Mouse (Mus musculus) adrenal gland, postnatal 36 days (tissue): Measurements from ENCODE around the gene Frmd4b. TPM values are rescaled to one million over a fixed set of nuclear protein-coding genes. Genes with fewer than 3 reads are reported as not detected.
A peak's percentile ranks its signal among the peaks of the same experiment; 100 is the strongest.
"Not testable (repeated sequence)": the region's sequence is repeated elsewhere in the genome, so short reads cannot be mapped to it uniquely, and the experiment has no call there.

Experiments used
- DNase-seq, 2 experiments: peaks; one replicate each; pipeline ENCODE4 v3.0.0; 2021; ENCODE audit warnings: mixed read lengths in 1 of 2
- total RNA-seq, 2 experiments: library from RNA; stranded (reverse); gene quantifications; 2 replicates each; pipeline ENCODE4 v1.2.3; 2021

Frmd4b gene
- total RNA-seq, 2 experiments from 2014 or later, result 18.3 to 22.1 TPM

DNA sequence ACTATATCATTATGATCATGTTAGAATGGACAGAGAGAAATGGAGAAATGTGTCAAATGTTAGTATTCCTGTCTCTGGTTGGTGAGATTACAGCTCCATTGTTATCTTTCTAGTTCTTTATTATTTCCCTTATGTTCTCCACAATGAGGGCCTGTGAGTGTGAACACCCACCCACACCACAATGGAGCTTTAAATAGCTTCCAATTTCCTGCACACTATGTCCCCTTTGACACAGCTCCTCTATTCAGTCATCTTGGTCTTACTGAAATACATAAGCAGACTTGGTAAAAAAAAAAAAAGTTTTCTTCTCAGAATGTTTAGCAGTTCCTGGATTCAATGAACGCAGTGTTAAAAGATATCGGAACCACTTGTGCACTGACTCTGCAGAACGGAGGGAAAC, 326.7 kb downstream of the Frmd4b start:
- no peak for DNase-seq

DNA sequence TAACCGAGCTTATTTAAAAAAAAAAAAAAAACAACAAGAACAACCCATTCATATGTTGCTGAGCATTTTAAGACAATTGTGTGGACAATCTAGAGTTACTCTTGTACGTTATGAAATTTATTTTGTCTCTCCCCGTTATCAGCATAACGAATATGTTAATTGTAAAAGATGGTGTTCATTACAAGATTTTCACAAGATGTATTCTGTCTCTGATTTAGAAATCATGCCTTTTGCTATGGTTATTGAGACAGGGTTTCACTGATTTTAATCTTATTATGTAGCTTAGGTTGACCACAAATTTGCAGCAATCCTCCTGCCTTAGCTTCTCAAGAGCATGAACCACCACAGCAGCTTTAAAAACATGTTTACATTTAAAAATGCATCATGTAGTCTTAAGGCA, 327.5 kb downstream of the Frmd4b start:
- no peak for DNase-seq

- DNase-seq, result no peak
Measured at GRCm38 (mm10) chr6:97289316-97289820, 328.0 kb downstream of the Frmd4b start.

DNA sequence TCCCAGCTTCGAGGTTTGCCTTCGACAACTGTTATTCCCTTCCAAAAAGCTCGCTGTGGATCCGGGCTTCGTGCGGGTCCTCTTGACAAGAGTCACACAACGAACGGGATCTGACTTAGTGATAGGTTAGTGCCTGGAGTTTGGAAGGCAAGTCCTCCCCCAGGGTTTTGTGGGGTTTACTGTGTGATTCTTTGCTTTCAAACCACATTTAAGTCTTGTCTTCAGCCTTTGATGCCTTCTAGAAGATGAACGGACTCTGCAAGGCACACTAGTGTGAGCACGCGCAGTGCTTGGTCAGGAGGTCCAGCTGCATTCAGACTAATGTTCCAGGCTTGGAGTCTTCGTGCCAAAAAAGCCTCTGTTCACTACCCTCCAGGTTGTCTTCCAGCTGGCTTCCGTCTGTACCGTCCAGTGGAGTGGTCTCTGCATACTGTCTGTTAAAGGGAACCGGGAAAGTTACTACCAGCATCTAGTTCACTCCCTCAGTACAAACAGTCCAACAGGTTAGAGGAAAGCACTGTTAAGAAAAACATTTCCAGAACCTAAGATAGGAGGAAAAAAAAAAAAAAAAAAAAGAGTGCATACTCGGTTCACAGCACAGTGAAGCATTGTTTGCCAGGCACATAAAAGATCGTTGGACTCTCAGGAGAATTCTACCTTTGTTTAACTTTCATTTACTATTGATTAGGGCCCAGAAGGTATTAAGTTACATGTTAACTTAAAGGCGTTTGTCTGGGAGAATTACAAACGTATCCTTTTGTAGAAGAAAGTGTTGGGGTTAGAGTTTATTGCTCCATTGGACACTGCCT, 329.1 kb downstream of the Frmd4b start:
- no peak for DNase-seq

DNA sequence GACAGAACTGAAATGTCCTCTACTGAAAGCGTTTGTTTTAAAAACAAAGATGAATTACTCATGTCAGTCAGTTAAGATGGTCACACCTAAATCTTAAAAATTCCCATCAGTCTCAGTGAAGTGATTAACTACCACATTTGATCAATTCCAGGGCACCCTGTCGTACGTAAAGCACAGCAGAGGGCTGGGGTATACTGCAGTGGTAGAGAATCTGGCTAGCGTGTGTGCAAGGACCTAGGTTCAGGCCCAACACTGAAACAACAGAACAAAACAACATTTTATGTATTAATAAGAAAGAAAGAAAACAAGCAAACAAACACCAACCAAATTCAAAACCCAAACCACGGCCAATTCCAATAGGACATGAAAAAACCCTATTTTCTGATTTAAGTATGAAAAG, 331.0 kb downstream of the Frmd4b start:
- no peak for DNase-seq

DNA sequence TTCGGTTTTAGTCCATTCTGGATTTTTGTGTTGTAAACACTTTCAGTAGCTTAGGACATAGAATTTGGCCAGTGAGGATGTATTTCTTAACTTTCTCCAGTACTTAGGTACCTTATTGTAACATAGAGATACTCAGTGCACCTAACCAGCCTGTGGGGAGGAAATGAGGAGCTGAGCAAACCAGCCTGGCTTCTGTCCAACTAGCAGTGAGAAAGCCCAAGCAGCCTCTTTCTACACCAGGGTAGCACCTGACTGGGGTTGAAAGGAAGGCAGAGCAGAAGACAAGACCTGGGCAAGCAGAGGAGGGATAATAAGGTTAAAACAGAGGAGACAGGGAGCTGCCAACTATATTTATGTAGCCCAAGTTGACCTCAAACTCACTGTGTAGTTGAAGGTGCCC, 333.7 kb downstream of the Frmd4b start:
- DNase-seq, result no peak

DNA sequence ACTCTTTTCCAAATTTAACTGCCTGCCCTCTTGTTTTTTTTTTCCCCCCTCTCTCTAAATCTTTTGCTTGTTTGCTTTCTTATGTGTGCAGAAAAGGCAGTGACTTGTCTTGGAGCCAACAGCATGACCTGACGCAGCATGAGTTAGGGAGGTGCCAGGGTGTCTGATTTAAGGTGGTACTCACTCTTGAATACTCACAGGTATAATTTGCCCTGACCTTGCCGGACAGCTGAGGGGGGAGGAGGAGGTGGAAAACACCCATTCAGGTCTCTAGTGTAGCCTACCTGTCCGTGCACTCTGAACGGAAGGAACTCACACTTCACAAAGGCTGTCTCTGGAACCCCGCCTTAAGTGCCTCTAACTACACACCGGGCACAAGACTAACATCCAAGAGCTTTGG, 338.5 kb downstream of the Frmd4b start:
- no peak for DNase-seq

DNA sequence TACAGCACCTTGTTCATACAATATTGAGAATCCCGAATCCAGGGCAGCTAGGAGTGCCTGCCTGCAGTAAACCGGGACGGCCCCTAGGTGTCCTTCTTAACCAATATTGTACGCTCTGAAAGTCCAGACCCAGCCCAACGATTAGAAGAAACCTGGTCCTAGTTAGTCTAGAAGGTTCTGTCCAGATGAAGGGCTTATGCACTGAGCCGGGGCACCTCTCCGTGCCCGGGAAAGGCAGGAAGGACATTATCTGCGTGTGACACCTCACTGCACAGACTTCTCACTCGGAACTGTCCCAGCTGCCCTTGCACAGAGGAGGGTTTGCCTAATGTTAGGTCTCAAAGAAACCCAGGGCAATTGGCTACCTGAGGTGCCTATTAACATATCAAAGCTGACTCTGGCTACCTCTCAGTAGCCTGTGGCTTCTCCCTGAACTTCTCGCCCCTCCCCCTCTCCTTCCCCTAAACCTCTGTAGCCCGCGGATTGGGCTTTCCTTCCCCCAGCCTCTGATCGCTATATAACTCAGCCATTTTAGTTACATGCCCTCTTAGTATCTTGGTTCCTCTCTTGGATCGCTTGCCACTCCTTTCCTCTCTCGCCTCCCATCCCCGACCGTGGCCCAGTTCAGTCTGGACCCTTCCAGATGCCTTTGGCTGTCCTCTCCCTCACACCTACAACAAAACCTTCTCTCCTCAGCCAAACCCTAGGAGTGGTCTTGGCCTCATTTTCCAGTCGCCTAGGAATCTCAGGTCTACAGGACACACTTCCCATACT, 339.1 kb downstream of the Frmd4b start:
- peak; percentile 74 to 84 for DNase-seq

DNA sequence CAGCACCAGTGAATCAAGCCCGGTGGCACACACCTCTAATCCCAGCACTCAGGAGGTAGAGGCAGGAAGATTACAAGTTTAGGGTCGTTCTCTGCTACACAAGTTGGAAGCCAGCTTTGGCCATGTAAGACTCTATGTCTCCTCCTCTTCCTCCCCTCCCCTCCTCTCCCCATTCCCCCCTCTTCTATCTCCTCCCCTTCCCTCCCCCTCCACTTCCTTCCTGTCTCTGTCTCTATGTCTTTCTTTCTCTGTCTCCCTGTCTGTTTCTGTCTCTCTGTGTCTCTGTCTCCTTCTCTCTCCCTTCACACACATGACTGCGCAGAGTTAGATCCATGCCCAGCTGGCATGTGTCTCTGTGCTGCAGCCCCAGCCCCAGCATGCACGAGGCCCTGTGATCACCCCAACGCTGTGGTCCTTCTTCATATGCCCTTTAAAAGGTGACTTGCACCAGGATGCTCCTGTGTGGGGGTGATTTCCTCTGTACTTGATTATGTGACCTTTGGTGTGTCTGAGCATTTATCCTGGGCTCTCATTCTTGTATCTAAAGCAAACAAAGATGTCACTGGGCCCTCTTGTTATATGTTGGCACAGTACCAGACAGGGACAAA, 340.3 kb downstream of the Frmd4b start:
- no peak for DNase-seq

- peak; percentile 11 to 43 for DNase-seq
Measured at GRCm38 (mm10) chr6:97276366-97276765, 341.0 kb downstream of the Frmd4b start.

DNA sequence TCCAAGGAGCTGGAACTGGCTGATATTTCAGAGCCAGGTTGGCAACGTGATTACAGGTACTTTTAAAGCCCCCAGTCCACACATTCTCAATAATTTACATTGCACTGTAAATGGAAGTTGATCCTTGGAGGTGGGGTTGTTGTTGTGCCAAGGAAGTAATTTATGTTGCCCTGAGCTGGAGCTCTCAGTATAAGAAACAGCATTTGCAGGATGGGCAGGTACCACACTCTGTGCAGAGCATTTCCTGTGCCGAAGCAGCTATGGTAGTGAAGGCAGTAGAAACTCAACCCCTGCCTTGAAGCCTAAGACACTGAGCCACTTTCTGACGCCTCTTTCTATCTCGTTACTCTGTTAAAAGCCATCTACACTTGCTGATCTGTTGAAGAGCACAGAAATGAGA, 341.6 kb downstream of the Frmd4b start:
- DNase-seq, result no peak

DNA sequence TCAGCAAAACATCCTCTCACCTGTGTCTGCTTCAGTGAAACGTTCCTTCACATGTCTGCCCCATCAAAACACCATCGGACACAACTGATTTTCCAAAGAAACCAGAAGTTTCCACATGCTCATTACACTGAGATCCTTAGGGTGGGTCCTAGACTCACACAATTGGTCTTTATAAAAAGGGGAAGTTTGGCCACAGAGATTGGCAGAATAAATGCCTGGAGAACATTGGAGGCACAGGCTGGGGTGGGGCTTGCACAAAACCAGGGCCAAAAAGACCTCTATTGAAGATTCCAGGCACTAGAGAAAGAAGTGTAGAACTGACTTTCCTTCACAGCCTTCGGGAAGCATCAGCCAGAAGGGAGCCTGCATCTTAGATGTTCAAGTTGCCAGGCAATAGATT, 343.6 kb downstream of the Frmd4b start:
- no peak for DNase-seq

DNA sequence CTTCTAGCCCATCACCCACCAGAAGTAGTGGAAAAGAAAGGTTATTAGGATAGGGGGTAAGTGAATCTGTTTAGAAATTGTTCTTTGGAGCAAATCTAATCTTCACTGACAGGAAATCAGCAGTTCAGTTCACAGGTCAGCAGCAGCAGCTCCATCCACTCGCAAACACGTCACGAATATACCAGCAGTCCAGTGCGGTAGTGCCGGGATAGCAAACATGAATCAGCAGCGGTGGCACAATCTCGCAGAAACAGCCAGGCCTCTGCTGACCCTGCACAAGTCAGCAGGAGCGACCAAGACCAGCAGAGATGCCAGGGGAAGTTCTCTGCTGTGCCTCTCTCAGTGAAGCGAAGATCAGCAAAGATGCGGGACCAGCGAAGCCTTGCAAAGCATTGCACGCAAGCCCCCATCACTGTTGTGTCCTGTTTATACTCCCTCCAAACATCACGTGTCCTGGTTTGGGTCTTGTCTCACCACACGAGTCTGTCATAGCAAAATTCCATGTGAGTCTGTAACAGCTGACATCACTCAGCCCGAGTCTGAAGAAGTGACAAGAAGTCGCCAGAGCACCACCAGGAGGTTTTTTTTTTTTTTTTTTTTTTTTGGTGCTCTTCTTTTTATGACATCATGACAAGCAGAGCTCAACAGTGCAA, 344.2 kb downstream of the Frmd4b start:
- DNase-seq, result no peak

DNA sequence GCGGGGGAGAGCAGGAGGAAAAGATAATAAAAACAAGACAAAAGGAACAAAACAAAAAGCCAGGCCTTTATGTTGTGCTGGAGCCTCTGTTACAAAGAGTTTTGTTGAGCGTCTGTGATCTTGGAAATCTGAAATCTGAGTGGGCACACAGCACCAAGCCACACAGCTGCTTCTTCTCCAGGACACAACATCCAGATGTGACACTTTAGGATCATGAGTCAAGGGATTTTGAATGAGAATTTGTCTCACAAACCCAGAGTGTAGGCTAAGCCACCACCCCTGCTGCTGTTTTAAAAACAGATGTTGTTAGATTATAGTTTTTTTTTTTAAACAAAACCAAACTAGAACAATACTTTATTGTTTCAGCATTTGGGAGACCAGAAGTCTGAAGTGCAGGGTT, 345.0 kb downstream of the Frmd4b start:
- DNase-seq, result no peak

DNA sequence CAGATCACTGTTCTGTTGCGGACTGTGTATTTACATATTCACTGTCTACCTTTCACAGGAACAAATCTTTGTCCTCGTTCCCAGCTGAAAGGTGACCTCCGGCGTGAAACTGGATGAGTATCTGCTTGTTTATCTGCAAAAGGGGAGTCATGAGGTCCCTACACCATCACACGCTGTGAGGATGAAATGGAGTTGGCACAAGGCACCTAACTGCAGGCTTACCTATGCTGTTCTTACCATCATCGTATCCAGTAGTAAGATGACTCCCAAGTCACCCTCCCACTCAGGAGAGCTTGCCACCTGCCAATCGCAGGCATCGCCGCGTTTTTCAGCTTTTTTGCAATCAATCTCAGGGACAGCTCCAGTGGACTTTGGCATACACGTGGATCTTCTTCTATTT, 347.7 kb downstream of the Frmd4b start:
- no peak for DNase-seq

- no peak for DNase-seq
Measured at GRCm38 (mm10) chr6:97267132-97267531, 350.2 kb downstream of the Frmd4b start.

- no peak for DNase-seq
Measured at GRCm38 (mm10) chr6:97266661-97267060, 350.7 kb downstream of the Frmd4b start.

- DNase-seq, result no peak
Measured at GRCm38 (mm10) chr6:97265705-97266104, 351.6 kb downstream of the Frmd4b start.

- no peak for DNase-seq
Measured at GRCm38 (mm10) chr6:97265240-97265639, 352.1 kb downstream of the Frmd4b start.

DNA sequence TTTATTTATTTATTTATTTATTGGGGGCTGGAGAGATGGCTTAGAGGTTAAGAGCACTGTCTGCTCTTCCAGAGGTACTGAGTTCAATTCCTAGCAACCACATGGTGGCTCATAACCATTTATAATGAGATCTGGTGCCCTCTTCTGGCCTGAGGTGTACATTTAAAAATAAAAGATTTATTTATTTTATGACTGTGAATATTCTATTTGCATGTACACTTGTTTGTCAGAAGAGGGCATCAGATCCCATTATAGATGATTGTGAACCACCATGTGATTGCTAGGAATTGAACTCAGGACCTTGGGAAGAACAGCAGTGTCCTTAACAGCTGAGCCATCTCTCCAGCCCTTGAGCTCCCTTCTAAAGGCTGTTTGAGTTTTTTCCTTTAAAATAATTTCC, 353.6 kb downstream of the Frmd4b start:
- not testable (repeated sequence) for DNase-seq

DNA sequence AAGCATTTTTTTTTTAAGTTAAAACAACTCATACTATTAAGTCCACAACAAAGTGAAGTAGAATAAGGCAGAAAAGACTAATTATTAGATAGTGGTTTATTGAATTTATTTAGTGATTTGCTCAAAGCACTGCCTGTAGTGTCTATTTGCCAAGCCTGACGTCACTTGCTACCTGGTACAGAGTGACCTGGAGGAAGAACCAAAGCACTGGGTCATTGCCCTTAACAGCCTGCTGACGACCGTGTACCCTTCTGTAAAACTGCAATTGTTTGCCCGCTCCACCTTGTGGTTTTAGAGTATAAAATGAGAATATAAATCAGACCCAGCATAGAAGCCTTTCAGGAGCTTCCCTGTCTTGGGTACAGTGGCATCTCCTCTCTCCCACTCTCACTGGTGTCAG, 355.1 kb downstream of the Frmd4b start:
- no peak for DNase-seq

DNA sequence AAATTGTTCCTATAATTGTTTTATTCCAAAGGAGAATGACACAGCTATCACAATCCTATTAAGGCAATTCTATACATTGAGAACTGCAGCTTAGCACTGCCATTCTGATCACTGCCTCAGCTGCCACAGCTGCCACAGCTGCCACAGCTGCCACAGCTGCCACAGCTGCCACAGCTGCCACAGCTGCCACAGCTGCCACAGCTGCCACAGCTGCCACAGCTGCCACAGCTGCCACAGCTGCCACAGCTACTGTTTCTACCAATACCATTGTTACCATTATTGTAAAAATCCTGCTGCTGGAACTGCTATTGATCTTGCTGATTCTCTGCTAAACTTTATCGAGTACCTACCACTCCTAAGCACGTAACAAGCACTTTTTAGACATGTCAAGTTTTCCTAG, 357.4 kb downstream of the Frmd4b start:
- not testable (repeated sequence) for DNase-seq
